Mouse (Mus musculus): ENCODE results near the gene Tas1r2. TPM values are rescaled to one million over a fixed set of nuclear protein-coding genes. Genes with fewer than 3 reads are reported as not detected.

Tas1r2 gene
- total RNA-seq, 2 experiments from 2014 or later = not detected

GRCm38 (mm10) chr4:139636373-139636772, 17.0 kb upstream of the Tas1r2 start:
- peak; percentile 77 for DNase-seq (ENCODE audit: low spot score in 2 of 2)

GRCm38 (mm10) chr4:139637847-139638246, 15.5 kb upstream of the Tas1r2 start:
- intact Hi-C loops (cut with DNase I) = no loop called here
- no peak for DNase-seq (ENCODE audit: low spot score in 2 of 2)

More at GRCm38 (mm10) chr4:139636373-139636772, 17.0 kb upstream of the Tas1r2 start:
- intact Hi-C loops (cut with DNase I) = loop anchor here (1.0 kb wide), 1 partner anchor 166 kb away; no protein-coding TSS in a partner anchor

- intact Hi-C loops (cut with DNase I) = no loop called here
- DNase-seq (ENCODE audit: low spot score in 2 of 2) = no peak
Observed at GRCm38 (mm10) chr4:139638356-139638755, 15.0 kb upstream of the Tas1r2 start.

- intact Hi-C loops (cut with DNase I) = no loop called here
- DNase-seq (ENCODE audit: low spot score in 2 of 2) = no peak
Observed at GRCm38 (mm10) chr4:139639801-139640200, 13.5 kb upstream of the Tas1r2 start.

GRCm38 (mm10) chr4:139640333-139640732, 13.0 kb upstream of the Tas1r2 start:
- DNase-seq (ENCODE audit: low spot score in 2 of 2) = no peak
- intact Hi-C loops (cut with DNase I) = no loop called here

GRCm38 (mm10) chr4:139640775-139641174, 12.6 kb upstream of the Tas1r2 start:
- DNase-seq (ENCODE audit: low spot score in 2 of 2) = no peak
- intact Hi-C loops (cut with DNase I) = no loop called here

GRCm38 (mm10) chr4:139641829-139642425, 11.4 kb upstream of the Tas1r2 start:
- no peak for DNase-seq (ENCODE audit: low spot score in 2 of 2)
- intact Hi-C loops (cut with DNase I) = no loop called here

- peak; percentile 78 to 87 for DNase-seq (ENCODE audit: low spot score in 2 of 2)
- intact Hi-C loops (cut with DNase I) = loop anchor here (1.0 to 2.0 kb wide), 2 partner anchors 27 to 214 kb away; no protein-coding TSS in a partner anchor
Observed at GRCm38 (mm10) chr4:139643972-139644371, 9.4 kb upstream of the Tas1r2 start.

- intact Hi-C loops (cut with DNase I) = loop anchor here (5.0 kb wide), 1 partner anchor 1480 kb away; no protein-coding TSS in a partner anchor
- no peak for DNase-seq (ENCODE audit: low spot score in 2 of 2)
Observed at GRCm38 (mm10) chr4:139646916-139647315, 6.4 kb upstream of the Tas1r2 start.

GRCm38 (mm10) chr4:139650086-139650743, 3.1 kb upstream of the Tas1r2 start:
- intact Hi-C loops (cut with DNase I) = no loop called here
- no peak for DNase-seq (ENCODE audit: low spot score in 2 of 2)

- no peak for DNase-seq (ENCODE audit: low spot score in 2 of 2)
Observed at GRCm38 (mm10) chr4:139650907-139651306, 2.4 kb upstream of the Tas1r2 start.

GRCm38 (mm10) chr4:139661897-139662296, 8.6 kb downstream of the Tas1r2 start:
- DNase-seq (ENCODE audit: low spot score in 2 of 2) = no peak

More at GRCm38 (mm10) chr4:139650907-139651306, 2.4 kb upstream of the Tas1r2 start:
- intact Hi-C loops (cut with DNase I) = no loop called here

GRCm38 (mm10) chr4:139667632-139668031, 14.3 kb downstream of the Tas1r2 start:
- intact Hi-C loops (cut with DNase I) = no loop called here

More at GRCm38 (mm10) chr4:139661897-139662296, 8.6 kb downstream of the Tas1r2 start:
- intact Hi-C loops (cut with DNase I) = no loop called here

GRCm38 (mm10) chr4:139669847-139670246, 16.5 kb downstream of the Tas1r2 start:
- DNase-seq (ENCODE audit: low spot score in 2 of 2) = peak; percentile 43 to 49
- intact Hi-C loops (cut with DNase I) = loop anchor here (2.0 kb wide), 1 partner anchor 25 kb away; no protein-coding TSS in a partner anchor

More at GRCm38 (mm10) chr4:139667632-139668031, 14.3 kb downstream of the Tas1r2 start:
- DNase-seq (ENCODE audit: low spot score in 2 of 2) = no peak

GRCm38 (mm10) chr4:139675696-139676095, 22.4 kb downstream of the Tas1r2 start:
- no peak for DNase-seq (ENCODE audit: low spot score in 2 of 2)
- intact Hi-C loops (cut with DNase I) = no loop called here

GRCm38 (mm10) chr4:139683728-139684638, 30.6 kb downstream of the Tas1r2 start:
- intact Hi-C loops (cut with DNase I) = loop anchor here (1.0 kb wide), 1 partner anchor 174 kb away; no protein-coding TSS in a partner anchor
- DNase-seq (ENCODE audit: low spot score in 2 of 2) = no peak

GRCm38 (mm10) chr4:139684639-139685017, 31.3 kb downstream of the Tas1r2 start:
- intact Hi-C loops (cut with DNase I) = loop anchor here (1.0 kb wide), 1 partner anchor 174 kb away; no protein-coding TSS in a partner anchor
- peak; percentile 63 to 76 for DNase-seq (ENCODE audit: low spot score in 2 of 2)

- intact Hi-C loops (cut with DNase I) = no loop called here
- DNase-seq (ENCODE audit: low spot score in 2 of 2) = no peak
Observed at GRCm38 (mm10) chr4:139688058-139688457, 34.7 kb downstream of the Tas1r2 start.

GRCm38 (mm10) chr4:139689627-139690269, 36.4 kb downstream of the Tas1r2 start:
- DNase-seq (ENCODE audit: low spot score in 2 of 2) = no peak
- intact Hi-C loops (cut with DNase I) = no loop called here

Data from left cerebral cortex, postnatal 14 days (tissue).